Mouse (Mus musculus): ENCODE results near the gene Zmym1.
"Not testable (repeated sequence)": the region's sequence is repeated elsewhere in the genome, so short reads cannot be mapped to it uniquely, and the experiment has no call there.

Zmym1 gene

GRCm38 (mm10) chr4:127027228-127028190 lies 33.4 kb downstream of the Zmym1 start:
- peak; percentile 58 for DNase-seq (ENCODE audit: low read depth)

- DNase-seq (ENCODE audit: low read depth), result peak; percentile 32
Measured at GRCm38 (mm10) chr4:127026826-127027225, 34.1 kb downstream of the Zmym1 start.

GRCm38 (mm10) chr4:127024240-127024639 lies 36.7 kb downstream of the Zmym1 start:
- DNase-seq (ENCODE audit: low read depth), result peak; percentile 21

- DNase-seq (ENCODE audit: low read depth), result peak; percentile 34
Measured at GRCm38 (mm10) chr4:127023201-127023600, 37.8 kb downstream of the Zmym1 start.

GRCm38 (mm10) chr4:127021989-127022626 lies 38.8 kb downstream of the Zmym1 start:
- DNase-seq (ENCODE audit: low read depth), result peak; percentile 95

- DNase-seq (ENCODE audit: low read depth), result peak; percentile 100
Measured at GRCm38 (mm10) chr4:127021151-127021945, 39.6 kb downstream of the Zmym1 start, which contains the start of gene Sfpq. Sfpq (plus strand) TSS chr4:127021324.

- DNase-seq (ENCODE audit: low read depth), result no peak
Measured at GRCm38 (mm10) chr4:127020411-127021150, 40.4 kb downstream of the Zmym1 start.

GRCm38 (mm10) chr4:127016366-127016765 lies 44.6 kb downstream of the Zmym1 start:
- DNase-seq (ENCODE audit: low read depth), result no peak

GRCm38 (mm10) chr4:127015294-127015993 lies 45.5 kb downstream of the Zmym1 start:
- peak; percentile 93 for DNase-seq (ENCODE audit: low read depth)

GRCm38 (mm10) chr4:127005113-127005936 lies 55.6 kb downstream of the Zmym1 start:
- no peak for DNase-seq (ENCODE audit: low read depth)

- DNase-seq (ENCODE audit: low read depth), result no peak
Measured at GRCm38 (mm10) chr4:127004384-127004783, 56.6 kb downstream of the Zmym1 start.

GRCm38 (mm10) chr4:127000601-127001105 lies 60.3 kb downstream of the Zmym1 start:
- DNase-seq (ENCODE audit: low read depth), result no peak

GRCm38 (mm10) chr4:126999372-126999771 lies 61.6 kb downstream of the Zmym1 start:
- not testable (repeated sequence) for DNase-seq (ENCODE audit: low read depth)

All from naive thymus-derived CD4-positive, alpha-beta T cell, adult 2 months (primary cell).